Mouse (Mus musculus): Measurements from ENCODE around the gene Popdc2.

Gene Popdc2

DNA sequence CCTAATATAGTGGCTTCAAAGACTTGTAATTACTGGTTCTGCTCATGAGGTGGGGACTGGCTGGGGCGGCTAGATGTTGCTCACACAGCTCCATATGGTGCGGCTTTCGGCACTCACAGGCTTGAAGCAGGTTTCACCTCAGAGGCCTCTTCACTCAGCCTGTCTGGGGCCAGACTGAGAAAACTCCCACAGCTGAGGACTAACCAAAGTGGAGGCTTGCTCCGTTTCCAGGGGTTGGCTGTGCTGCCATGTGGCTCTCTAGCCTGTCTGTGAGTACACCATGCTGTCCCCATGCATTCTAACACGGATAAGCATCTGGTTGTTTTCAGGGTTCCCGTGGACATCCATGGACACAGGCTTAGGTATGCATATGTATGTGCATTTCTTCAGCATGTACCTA, 16.6 kb downstream of the Popdc2 start:
- no peak for DNase-seq

DNA sequence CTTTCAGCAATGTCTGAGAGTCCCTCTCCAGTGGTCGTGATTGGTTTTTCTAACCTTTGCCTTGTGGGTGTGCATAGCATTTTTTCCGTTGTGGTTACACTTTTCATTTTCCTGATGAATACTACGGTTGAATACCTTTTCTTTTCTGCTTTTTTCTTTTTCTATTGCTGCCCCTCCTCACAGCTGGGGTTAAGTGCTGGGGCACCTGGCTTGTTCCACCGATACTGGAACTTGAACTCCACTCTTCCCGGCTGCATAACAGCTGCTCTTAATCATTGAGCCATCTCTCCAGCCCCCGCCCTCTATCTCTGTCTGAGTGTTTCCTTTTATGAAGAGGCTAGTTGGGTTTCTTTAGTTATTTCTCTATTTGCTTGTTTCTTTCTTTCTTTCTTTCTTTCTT, 17.1 kb downstream of the Popdc2 start:
- no peak for DNase-seq

DNA sequence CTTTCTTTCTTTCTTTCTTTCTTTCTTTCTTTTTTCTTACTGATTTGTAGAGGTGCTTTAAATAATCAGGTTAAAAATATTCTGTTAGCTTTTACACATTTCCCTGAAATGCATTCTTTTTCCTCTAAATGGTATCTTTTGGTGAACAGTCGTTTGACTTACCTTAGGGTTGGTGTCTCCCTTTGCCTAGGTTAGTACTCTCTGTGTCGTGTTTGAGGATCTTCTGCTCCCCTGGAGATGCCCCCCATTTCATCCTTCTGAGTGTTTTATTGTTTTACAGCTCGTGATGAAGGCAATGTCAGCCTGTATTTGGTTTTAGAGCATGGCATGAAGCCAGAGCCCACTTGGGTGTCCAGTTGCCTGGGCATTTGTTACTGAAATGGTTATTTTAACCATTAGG, 17.5 kb downstream of the Popdc2 start:
- no peak for DNase-seq

DNA sequence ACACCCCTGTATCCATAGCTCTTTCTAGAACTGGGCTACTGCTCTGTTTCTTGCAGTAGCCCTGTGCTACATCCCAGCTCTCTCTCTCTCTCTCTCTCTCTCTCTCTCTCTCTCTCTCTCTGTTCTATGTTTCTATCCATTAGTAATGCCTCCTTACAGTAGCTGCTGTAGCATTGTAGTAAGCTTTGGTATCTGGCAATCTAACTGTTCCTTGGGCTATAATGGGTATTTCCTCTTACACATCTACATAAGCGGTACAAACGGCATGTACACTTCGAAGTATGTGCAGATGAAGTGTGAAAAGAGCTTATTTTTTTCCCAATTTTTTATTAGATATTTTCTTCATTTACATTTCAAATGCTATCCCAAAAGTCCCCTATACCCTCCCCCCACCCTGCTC, 17.9 kb downstream of the Popdc2 start:
- DNase-seq: no peak

DNA sequence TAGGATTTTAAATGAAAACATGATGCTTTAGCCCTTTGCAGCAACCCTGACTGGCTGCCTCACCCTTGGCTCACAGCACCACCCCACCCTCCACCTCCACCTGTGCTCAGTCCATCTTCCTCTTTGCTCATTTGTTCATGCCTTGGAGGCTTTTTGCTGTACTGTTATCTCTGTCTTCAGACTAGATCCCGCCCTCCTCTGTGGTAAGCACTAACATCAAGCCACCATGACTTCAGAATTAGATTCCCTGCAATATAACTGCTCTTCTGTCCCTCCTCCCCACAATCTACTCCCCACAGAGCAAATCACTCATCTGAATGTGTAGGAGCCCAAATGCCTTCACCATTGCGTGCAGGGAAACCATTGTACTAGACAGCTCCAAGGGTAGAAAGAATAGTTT, 21.7 kb downstream of the Popdc2 start:
- DNase-seq: no peak

DNA sequence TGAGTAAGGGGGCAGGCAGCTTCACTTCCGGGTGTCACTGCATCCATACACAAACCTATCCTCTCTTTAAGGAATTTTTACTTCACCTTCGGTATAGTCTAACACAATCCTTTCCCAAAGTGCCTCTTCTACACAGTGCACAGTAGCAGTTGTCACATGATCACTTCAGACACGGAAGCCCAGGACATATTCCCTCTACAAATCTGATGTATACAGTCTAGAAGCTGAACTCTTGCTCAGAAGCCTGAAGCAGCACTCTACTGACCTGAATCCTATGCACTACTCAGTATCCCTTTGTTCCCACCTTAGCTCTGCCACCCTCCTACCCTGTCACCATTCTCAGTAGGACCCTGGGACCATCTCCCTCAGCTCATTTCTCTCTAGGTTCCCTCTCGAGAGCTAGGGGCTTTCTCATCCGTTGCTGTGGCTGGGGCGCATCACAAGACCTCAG, 23.2 kb downstream of the Popdc2 start:
- DNase-seq: no peak

DNA sequence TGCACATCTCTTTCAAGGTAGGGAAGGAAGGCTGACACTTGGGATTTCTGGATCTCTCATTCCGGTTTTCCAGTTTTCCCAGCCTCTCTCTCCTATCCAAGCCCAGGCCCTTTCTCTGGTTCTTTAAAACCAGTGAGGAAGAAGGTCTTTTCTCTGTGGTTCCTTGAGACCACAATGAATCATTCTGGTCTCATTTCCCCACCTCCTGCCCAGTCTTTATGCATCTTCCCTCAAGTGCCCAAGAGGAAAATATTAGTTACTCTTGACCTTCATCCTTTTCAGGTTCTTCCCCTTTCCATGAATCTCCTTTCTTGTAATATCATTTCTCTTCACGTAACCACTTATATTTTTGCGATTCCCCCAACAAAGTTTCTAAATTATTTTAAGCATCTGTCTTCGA, 23.7 kb downstream of the Popdc2 start:
- DNase-seq: no peak

DNA sequence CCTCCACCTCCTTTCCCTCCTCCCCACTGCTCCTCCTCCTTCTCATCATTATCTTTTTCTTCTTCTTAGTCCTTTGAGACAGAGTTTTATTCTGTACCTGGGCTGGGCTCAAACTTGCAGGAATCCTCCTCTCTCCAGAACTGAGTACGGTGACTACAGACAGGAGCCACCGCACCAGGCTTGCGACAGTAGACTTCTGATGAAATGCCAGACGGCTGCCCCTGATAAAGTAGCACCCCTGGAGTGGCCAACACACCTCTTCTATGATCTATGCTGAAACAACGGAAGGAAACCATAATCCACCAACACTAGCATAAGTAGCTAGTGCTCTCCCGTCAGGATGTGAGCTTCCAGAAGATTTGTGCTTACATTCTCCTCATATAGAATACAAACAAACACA, 25.4 kb downstream of the Popdc2 start:
- DNase-seq: no peak

DNA sequence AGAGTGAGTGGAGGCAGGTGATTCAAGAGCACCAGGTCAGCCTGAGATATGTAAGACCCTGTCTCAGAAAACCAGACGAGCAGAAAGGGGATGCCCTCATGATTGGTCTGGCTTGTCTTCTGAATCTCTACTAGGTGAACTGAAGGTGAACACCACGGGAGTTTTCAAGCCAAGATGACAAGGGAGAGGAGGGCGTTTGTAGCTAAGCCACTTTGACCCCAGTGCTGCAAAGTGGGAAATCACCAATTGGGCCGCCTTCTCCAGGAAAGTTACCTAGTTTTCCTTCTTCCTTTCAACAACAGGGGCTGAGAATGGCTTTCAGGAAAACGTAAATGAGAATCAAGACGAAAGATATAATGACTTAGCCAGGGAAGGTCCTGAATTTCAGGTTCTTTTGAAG, 26.7 kb downstream of the Popdc2 start:
- no peak for DNase-seq

DNA sequence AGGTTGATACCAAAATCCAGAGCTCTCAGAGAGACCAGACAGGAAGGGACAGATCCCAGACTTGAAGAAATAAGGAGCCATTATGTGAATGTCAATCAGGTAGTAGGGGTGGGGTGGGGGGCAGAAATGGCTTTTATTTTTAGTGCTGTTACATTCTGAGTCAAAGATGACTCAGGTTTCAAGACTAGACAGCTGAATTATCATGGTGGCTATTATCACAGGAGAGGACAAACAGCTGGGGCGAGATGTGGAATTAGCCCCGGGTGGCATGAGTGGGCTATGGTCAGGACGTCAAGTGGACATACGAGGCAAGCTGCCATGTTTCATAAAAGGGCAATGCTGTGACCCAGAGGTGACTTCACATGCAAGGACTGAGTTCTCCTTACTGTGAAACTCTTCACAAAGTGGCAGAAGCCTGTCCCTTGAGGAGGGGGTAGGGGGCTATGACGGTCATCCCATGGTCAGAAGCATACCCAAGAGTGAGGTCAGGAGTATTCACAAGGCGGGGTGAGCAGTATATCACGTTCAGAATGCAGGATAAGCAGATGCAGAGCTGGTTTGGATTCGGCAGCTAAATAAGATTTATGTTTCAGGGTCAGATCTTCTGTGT, 27.4 kb downstream of the Popdc2 start:
- no peak for DNase-seq

DNA sequence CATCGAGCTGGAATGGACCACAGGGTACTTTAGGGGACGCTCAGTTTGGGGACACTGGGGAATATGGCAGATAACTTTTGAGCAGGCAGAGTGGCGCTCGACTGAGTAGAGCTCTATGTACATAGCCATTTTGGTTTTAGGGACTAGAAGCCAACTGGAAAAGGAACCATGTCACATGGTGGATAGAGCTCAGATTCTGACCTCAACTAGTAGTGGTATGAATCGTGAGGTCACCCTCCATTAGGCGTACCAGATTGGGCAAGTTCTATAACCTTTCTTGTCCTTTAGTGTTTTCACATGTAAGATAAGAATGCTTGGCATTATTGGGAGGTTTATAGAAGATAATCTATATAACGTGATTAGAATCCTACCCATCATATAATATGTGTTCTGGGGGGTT, 28.3 kb downstream of the Popdc2 start:
- no peak for DNase-seq

DNA sequence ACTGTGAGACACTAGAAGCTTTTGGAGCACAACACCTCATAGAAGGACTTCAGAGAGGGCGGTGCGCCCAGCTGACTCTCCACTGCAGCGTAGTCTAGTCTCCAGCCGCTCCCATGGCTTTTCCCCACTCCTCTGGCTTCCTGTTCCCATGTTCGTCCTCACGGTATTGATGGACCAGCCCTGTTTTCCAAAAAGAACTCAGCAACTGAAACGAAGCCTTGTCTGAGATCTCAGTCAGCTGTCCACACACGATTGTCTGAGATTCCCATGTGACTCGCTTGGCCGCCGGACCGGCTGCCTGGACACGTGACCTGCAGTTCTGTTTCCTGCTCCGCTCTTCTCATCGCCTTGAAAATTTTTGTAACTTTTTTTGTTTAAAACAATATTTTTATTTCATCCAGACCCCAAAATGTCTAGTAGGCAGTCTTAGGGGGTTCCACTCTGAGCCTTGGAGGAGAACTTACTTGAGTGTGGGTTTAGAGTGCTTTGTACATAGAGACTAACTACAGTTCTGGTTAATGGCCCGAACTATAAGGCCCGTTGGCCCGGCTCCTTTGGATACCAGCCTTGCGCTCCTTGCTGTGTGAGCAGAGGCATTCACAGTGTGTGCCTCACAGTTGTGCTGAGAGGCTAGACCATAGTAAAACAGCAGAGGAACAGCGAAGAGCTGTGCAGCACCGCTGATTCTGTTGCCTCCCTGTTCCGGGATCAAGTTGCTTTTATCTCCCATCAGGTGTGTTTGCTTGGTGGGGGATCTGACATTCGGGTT, 30.3 kb downstream of the Popdc2 start:
- no peak for DNase-seq

DNA sequence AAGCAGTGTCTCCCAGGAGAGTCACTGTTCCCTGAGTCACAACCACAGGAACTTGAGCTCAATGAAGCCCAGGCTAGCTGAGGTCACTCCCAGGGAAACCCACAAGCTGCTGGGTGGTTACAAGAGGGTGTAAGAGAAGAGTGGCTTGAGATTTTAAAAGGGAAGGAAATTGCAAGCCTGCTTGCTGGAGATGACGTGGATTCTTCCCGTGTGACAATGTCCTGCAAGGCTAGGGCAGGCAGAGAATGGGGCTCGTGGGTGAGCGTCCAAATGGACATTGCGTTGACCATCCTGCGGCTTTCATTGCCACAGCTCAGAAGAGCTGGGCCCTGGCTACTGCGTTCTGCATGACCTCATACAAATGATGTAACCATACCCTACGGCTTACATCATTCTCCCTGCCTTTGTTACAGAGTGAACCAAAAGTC, 32.2 kb downstream of the Popdc2 start:
- DNase-seq: no peak

DNA sequence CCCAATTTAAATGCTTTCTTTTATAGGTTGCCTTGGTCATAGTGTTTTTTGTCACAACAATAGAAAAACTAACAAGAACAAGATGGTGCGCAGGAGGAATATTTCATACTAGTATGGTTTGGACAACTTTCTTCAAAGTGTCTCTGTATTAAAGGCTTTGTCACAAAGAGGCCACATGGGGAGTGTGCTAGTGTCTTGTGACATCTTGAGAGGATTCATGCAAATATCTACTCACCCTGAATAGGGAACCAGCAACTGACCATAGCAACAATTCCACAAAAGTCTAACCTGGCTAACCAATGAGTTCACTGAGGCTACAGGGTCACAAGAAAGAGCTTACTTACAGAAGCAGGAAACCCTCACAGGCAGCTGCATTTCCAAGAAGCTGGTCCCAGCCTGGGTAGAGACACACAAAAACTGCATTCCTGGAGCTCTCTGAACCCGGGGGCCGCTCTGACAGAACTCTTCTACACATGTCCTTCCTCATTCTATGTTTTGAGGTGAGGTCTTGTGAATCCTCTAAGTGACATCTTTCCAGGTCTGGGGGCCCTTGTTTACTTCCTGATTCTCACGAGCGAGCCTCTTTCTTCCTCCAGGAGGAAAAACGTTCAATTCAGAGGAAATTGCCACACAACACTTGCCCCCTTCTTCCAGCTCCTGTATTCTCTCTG, 33.2 kb downstream of the Popdc2 start:
- no peak for DNase-seq

DNA sequence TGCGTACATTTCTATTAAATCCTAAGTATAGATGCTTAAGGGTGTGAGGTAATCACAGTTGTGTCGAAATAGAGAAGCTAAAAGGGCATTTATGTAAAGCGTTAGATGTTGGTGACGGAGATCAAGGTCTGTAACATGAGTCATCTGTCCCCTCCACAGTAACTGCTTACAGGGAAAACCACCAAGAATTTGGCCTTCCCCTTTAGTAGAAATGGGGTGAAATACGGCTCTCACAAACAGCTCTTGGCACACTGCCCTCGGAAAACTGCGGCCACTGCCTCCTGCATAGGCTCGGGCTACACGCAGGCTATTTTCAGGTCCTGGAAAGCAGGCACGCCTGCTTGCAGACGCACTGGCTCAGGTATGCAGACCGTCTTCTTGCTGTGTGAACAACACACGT, 34.1 kb downstream of the Popdc2 start:
- DNase-seq: peak; percentile 29

DNA sequence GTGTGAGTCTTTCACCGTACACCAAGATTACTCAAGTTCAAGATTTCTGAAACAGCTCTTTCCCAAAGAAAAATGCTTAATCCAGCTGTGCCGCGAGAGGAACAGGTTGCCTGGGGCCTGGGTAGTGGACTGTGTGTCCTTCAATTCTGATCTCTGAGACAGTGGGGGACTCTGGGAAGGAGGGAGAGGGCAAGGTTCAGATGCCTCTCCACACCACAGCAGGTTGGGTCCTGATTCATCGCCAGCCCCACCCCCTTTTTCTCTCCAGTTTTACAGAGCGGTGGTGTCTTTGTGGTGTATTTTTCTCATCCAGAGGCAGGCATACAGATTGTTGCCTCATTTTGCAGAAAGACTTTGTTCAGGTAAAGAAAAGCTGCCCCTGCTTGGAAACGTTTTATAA, 36.3 kb downstream of the Popdc2 start:
- DNase-seq: no peak

DNA sequence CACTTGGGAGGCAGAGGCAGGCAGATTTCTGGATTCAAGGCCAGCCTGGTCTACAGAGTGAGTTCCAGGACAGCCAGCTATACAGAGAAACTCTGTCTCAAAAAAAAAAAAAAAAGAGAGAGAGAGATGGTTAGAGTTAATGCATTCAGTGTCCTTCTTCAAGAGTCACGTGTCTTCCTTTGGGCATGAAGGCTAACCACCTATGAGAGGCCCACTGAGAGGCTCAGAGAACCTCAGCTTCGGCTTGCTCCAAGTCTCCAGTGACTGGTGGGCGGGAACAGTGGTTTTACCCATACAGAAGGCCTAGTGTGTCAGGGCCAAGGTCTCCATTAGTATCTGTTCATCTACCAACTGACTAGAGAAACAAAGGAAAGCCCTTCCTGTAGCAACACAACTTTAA, 37.1 kb downstream of the Popdc2 start:
- no peak for DNase-seq

DNA sequence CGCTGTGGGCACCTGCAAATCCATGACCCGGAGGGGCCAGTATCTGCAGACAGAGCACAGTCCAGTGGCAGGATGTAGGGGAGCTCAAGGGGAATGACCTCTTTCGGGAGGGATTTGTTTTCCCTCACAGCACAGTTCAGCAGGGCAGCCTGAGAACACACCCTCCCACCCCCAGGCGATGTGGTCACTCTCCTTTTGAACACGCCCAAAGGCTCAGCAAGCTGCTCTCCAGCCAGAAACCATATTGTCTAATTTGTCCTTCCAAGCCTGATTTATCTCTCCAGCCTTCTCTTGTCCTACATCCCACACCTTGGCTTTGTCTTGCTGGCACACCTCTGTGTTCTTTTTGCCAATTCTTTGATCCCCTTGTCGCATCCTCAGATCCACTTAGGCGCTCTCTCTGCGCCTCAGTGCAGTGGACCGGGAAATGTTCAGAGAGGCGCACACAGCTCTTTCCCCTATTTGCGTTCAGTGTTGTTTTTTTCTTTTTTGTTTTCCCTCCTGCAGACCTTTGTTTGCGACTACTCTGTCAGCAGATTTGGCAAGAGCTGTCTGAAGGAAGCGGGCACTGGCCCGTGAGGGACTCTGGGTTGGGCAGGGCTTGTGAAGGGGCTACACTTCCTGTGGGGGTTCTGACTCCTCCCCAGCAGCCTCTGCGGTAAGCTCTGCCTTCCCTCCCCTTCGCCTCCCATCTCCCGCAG, 37.7 kb downstream of the Popdc2 start:
- peak; percentile 44 for DNase-seq

DNA sequence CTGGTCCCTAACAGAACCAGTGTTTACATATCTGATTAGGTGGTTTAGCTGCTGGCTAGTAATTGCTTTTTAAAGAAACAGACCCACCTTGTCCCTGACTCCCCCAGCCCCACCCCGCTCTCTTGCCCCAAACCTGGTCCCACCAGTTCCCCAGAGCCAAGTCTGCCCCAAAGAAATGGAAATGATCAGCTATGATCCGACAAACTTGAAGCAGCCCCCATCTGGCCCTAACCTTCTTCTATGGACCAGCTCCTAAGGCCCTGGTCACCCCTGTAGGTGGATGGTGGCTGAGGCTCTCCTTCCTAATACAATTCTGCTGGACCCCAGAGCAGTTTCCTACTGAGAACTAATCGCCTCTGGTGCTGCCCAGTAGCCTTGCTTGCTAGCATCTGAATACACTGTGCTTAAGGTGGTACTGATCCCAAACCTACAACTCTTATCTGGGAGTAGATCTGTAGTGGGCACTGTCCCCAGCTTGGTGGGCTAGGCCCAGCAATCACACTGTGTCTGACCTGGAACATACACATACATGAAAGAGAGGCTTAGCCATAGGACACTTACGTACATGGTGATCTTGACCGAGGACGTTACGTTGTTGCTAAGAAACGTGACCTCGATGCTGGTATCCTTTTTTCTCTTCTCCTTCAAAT, 38.4 kb downstream of the Popdc2 start:
- no peak for DNase-seq

DNA sequence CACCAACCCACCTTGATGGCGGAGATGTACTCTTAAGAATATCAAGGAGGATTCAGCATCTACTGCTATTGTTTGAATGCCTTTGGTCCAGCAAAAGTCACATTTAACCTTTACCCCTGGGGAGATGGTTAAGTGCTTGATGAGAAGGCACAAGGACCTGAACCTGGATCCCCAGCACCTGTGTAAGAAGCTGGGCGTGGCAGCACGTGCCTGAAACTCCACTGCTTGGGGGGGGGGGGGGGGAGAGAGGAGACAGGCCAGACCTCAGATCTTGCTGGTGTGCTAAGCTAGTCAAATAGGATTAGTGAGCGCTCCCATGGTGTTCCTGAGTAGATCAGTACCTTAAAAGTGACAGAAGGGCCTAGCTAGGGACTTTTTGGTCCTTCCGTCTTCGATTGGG, 39.5 kb downstream of the Popdc2 start:
- DNase-seq: no peak

DNA sequence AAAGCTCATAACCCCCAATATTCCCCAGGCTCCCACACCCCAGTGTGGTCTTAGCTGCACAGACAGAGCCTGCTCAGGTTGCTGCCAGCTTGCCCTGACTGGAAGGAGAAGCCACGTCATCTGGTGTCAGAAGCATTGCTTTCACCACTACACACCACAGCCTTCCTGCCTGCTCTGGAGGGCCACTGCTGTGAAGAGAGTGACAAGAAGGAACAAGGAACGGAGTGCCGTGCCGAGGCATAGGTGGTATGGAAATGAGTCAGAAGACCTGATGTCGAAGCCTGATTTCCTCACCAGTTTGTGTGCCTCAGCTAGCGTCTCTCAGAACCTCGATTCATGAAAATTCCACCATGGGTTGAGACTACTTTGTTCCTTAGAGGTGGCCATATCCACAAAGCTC, 41.6 kb downstream of the Popdc2 start:
- DNase-seq: no peak

DNA sequence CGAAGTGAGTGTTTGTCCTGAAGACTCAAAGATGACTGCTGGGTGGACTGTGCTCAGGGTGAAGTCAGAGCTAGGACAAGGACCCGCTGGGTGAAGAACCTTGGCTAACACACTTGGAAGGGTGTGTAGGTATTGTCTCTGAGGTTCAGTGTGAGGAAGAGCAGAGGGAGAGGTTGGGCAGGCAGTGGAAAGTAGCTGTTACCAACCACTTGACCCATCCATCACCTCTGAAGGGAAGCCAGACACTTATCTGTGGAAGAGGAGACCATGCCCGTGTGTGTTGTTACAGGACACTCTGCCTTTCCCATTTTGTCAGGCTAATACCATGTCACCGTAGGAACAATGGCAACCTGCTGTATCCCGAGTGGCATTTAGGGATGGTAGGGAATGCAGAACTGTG, 44.3 kb downstream of the Popdc2 start:
- DNase-seq: no peak

DNA sequence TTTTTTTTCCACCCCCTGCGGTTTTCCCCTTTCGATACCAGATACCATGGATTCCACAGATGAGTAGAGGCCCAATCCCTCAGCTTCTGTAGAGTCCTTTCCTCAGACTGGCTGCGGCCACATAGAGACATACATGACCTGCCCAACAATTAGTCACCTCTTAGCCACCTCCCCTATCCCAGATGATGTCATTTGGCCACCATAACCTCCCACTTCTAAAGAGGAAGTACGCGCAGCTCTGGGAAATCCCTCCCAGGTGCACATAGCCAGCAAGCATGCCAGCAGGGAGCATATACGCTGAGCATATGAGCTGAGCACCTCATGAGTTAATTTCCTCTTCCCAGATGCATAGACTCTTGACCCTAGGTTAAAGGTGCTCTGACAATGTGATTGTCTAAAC, 44.7 kb downstream of the Popdc2 start:
- no peak for DNase-seq
